Mouse (Mus musculus): Measurements from ENCODE around the gene Krt72. TPM values are rescaled to one million over a fixed set of nuclear protein-coding genes. Genes with fewer than 3 reads are reported as not detected.

Gene Krt72
- polyA plus RNA-seq, 1 experiment from 2014 or later: not detected

GRCm38 (mm10) chr15:101770226-101770625 lies 16.0 kb downstream of the Krt72 start:
- no peak overlapping the region for H3K27ac ChIP-seq (ENCODE audit: low read length)
- no peaks in the 10 kb centered on the region for H3K4me1 ChIP-seq (ENCODE audit: insufficient read depth, low read depth, low read length)
- 25% methylated on average over 8 of the region's 8 CpGs for WGBS
- ATAC-seq (no peak), DNase-seq (ENCODE audit: low spot score) (no peak)
- no peaks in the 10 kb centered on the region for H3K9me3 ChIP-seq (ENCODE audit: low read length)
- H3K4me3 ChIP-seq (ENCODE audit: low read depth, low read length): no peak overlapping the region
- H3K27me3 ChIP-seq (replicated peaks; ENCODE audit: insufficient read depth, low read length): no peaks in the 10 kb centered on the region
- H3K36me3 ChIP-seq (ENCODE audit: insufficient read depth, low read length): no peaks in the 10 kb centered on the region
- no peak overlapping the region for H3K4me2 ChIP-seq (replicated peaks; ENCODE audit: low read depth, low read length)
- no peak for TF ChIP-seq CTCF (IDR thresholded peaks at IDR 0.05)
- TF ChIP-seq EP300 (IDR thresholded peaks at IDR 0.05): no peak
- no peak overlapping the region for H3K9ac ChIP-seq (replicated peaks; ENCODE audit: low read depth)

DNA sequence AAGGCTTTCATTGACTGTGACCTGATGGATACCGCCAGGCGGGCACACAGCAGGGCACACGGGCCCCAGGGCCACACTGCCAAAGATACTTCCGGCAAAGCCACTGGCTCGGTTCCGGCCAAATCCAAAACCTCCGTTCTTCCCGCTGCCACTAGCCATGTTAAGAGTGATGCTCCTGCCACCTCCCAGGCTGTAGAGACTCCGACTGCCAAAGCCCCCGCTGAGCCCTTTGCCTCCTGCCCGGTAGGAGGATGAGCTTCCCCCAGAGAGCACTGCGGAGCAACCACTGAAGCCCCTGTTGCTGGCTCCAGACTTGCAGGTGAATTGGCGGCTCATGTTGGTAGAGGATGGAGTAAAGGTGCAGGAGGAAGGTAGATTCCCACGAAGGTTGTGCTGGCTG lies 43.5 kb downstream of the Krt72 start, which contains the start of gene Krt71:
Krt71 (minus strand) TSS at position 399 of the 400 bp plus-strand sequence.
- TF ChIP-seq CTCF (IDR thresholded peaks at IDR 0.05): no peak
- TF ChIP-seq EP300 (IDR thresholded peaks at IDR 0.05): no peak
- WGBS: 57% methylated on average over 14 of the region's 14 CpGs

DNA sequence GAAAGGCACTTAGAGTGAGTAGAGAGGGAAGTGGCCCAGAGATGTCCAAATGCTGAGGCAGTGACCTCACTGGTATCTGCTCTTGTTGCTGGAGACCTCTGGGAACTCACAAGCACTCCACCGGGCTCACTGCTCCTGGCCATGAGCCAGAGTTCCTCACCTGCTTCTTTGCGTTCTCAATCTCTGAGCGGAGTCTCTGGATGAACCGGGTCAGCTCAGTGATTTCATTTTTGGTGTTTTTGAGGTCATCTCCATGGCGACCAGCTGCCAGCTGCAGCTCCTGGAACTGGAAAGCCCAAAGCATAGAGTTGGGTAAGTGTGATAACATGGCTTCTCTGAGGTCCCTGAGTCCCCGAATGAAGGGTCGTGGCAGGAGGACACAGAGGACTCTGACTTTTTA lies 48.5 kb downstream of the Krt72 start:
- Histone ChIP-seq H3K4me2 (replicated peaks; ENCODE audit: low read depth, low read length) (no peak overlapping the region), H3K36me3 (ENCODE audit: insufficient read depth, low read length) (no peaks in the 10 kb centered on the region), H3K27me3 (replicated peaks; ENCODE audit: insufficient read depth, low read length) (no peaks in the 10 kb centered on the region), H3K4me1 (ENCODE audit: insufficient read depth, low read depth, low read length) (no peaks in the 10 kb centered on the region), H3K9me3 (ENCODE audit: low read length) (no peaks in the 10 kb centered on the region), H3K4me3 (ENCODE audit: low read depth, low read length) (no peak overlapping the region), H3K27ac (ENCODE audit: low read length) (no peak overlapping the region), H3K9ac (replicated peaks; ENCODE audit: low read depth) (no peak overlapping the region)
- no peak for ATAC-seq
- TF ChIP-seq EP300 (IDR thresholded peaks at IDR 0.05): no peak
- TF ChIP-seq CTCF (IDR thresholded peaks at IDR 0.05): no peak
- no peak for DNase-seq (ENCODE audit: low spot score)
- WGBS: 50% methylated on average over 7 of the region's 7 CpGs

More for the DNA sequence above, 43.5 kb downstream of the Krt72 start, which contains the start of gene Krt71:
- Histone ChIP-seq H3K36me3 (ENCODE audit: insufficient read depth, low read length) (no peaks in the 10 kb centered on the region), H3K27me3 (replicated peaks; ENCODE audit: insufficient read depth, low read length) (no peaks in the 10 kb centered on the region), H3K9ac (replicated peaks; ENCODE audit: low read depth) (no peak within 1 kb of the TSS), H3K9me3 (ENCODE audit: low read length) (no peaks in the 10 kb centered on the region), H3K27ac (ENCODE audit: low read length) (no peak within 1 kb of the TSS), H3K4me2 (replicated peaks; ENCODE audit: low read depth, low read length) (no peak within 1 kb of the TSS), H3K4me3 (ENCODE audit: low read depth, low read length) (no peak within 1 kb of the TSS), H3K4me1 (ENCODE audit: insufficient read depth, low read depth, low read length) (no peaks in the 10 kb centered on the region)
- DNase-seq (ENCODE audit: low spot score) (no peak), ATAC-seq (no peak)

GRCm38 (mm10) chr15:101730653-101731052 lies 55.6 kb downstream of the Krt72 start:
- no peak for ATAC-seq
- Histone ChIP-seq H3K9ac (replicated peaks; ENCODE audit: low read depth) (no peak overlapping the region), H3K27ac (ENCODE audit: low read length) (no peak overlapping the region), H3K4me2 (replicated peaks; ENCODE audit: low read depth, low read length) (no peak overlapping the region), H3K36me3 (ENCODE audit: insufficient read depth, low read length) (no peaks in the 10 kb centered on the region), H3K27me3 (replicated peaks; ENCODE audit: insufficient read depth, low read length) (no peaks in the 10 kb centered on the region), H3K9me3 (ENCODE audit: low read length) (no peaks in the 10 kb centered on the region), H3K4me3 (ENCODE audit: low read depth, low read length) (no peak overlapping the region), H3K4me1 (ENCODE audit: insufficient read depth, low read depth, low read length) (no peaks in the 10 kb centered on the region)
- no peak for DNase-seq (ENCODE audit: low spot score)
- TF ChIP-seq EP300 (IDR thresholded peaks at IDR 0.05) (no peak), CTCF (IDR thresholded peaks at IDR 0.05) (no peak)

Other genes with a start within 250 kb of the Krt72 start
- not detected in 2 replicates for gene Krt82, start 235.8 kb downstream of the Krt72 start, polyA plus RNA-seq (2015; fragmentation: Nextera tagmentation; extraction: Ambion mirVana)
- gene Krt90, start 223.5 kb downstream of the Krt72 start, polyA plus RNA-seq (2015; fragmentation: Nextera tagmentation; extraction: Ambion mirVana): 0.05 and 0.14 TPM in 2 replicates
- gene Krt75, start 212.6 kb downstream of the Krt72 start, polyA plus RNA-seq (2015; fragmentation: Nextera tagmentation; extraction: Ambion mirVana): not detected in 2 replicates
- gene Gm5414, start 158.3 kb downstream of the Krt72 start, polyA plus RNA-seq (2015; fragmentation: Nextera tagmentation; extraction: Ambion mirVana): not detected in 2 replicates
- gene Gm5478, start 139.1 kb downstream of the Krt72 start, polyA plus RNA-seq (2015; fragmentation: Nextera tagmentation; extraction: Ambion mirVana): not detected in 2 replicates
- gene Krt6b, start 106.2 kb downstream of the Krt72 start, polyA plus RNA-seq (2015; fragmentation: Nextera tagmentation; extraction: Ambion mirVana): not detected in 2 replicates
- gene Krt6a, start 92.2 kb downstream of the Krt72 start, polyA plus RNA-seq (2015; fragmentation: Nextera tagmentation; extraction: Ambion mirVana): 0.06 and 0.18 TPM in 2 replicates
- gene Krt5, start 73.6 kb downstream of the Krt72 start, polyA plus RNA-seq (2015; fragmentation: Nextera tagmentation; extraction: Ambion mirVana): 0.12 TPM in 1 of 2 replicates, not detected in the other
- gene Krt71, start 43.4 kb downstream of the Krt72 start, polyA plus RNA-seq (2015; fragmentation: Nextera tagmentation; extraction: Ambion mirVana): not detected in 2 replicates
- not detected in 2 replicates for gene Krt73, start 15.9 kb upstream of the Krt72 start, polyA plus RNA-seq (2015; fragmentation: Nextera tagmentation; extraction: Ambion mirVana)
- gene Krt2, start 31.7 kb upstream of the Krt72 start, polyA plus RNA-seq (2015; fragmentation: Nextera tagmentation; extraction: Ambion mirVana): not detected in 2 replicates
- gene Krt1, start 64.3 kb upstream of the Krt72 start, polyA plus RNA-seq (2015; fragmentation: Nextera tagmentation; extraction: Ambion mirVana): 0.42 and 0.82 TPM in 2 replicates
- gene Krt77, start 83.2 kb upstream of the Krt72 start, polyA plus RNA-seq (2015; fragmentation: Nextera tagmentation; extraction: Ambion mirVana): not detected in 2 replicates
- not detected in 2 replicates for gene Krt76, start 106.5 kb upstream of the Krt72 start, polyA plus RNA-seq (2015; fragmentation: Nextera tagmentation; extraction: Ambion mirVana)
- 2.5 and 2.9 TPM in 2 replicates for gene Krt4, start 138.3 kb upstream of the Krt72 start, polyA plus RNA-seq (2015; fragmentation: Nextera tagmentation; extraction: Ambion mirVana)
- gene Krt79, start 153.9 kb upstream of the Krt72 start, polyA plus RNA-seq (2015; fragmentation: Nextera tagmentation; extraction: Ambion mirVana): 1.0 and 1.4 TPM in 2 replicates
- 0.08 and 0.20 TPM in 2 replicates for gene Krt78, start 167.8 kb upstream of the Krt72 start, polyA plus RNA-seq (2015; fragmentation: Nextera tagmentation; extraction: Ambion mirVana)
- gene Krt8, start 218.0 kb upstream of the Krt72 start, polyA plus RNA-seq (2015; fragmentation: Nextera tagmentation; extraction: Ambion mirVana): 353 and 389 TPM in 2 replicates
- gene Krt18, start 241.7 kb upstream of the Krt72 start, polyA plus RNA-seq (2015; fragmentation: Nextera tagmentation; extraction: Ambion mirVana): 235 and 248 TPM in 2 replicates

Data from lung, postnatal 0 days (tissue).